Mouse (Mus musculus) v-Abl transformed pro-B cells (cell line): Measurements from ENCODE around the gene Col4a1.

Experiments
- in situ Hi-C, 2 experiments: fragments of 400-800 bp; cut with MboI; formaldehyde crosslinking; loops; one replicate each; pipeline ENCODE4 v1.15.1; 2025; ENCODE audit not compliant: unreplicated experiment in 2 of 2

The Col4a1 gene

GRCm38 (mm10) chr8:11273506-11274158, 39.0 kb downstream of the Col4a1 start:
- in situ Hi-C loops = loop anchor here in 1 of 2 experiments (25.0 kb wide), 2 partner anchors 314 to 439 kb away; partner anchors contain the start of gene 1700016D06Rik

GRCm38 (mm10) chr8:11272205-11272604, 40.4 kb downstream of the Col4a1 start:
- in situ Hi-C loops = loop anchor here in 1 of 2 experiments (25.0 kb wide), 2 partner anchors 315 to 440 kb away; partner anchors contain the start of gene 1700016D06Rik

GRCm38 (mm10) chr8:11270826-11271225, 41.8 kb downstream of the Col4a1 start:
- in situ Hi-C loops = loop anchor here in 1 of 2 experiments (25.0 kb wide), 2 partner anchors 316 to 441 kb away; partner anchors contain the start of gene 1700016D06Rik

GRCm38 (mm10) chr8:11268753-11269152, 43.9 kb downstream of the Col4a1 start:
- in situ Hi-C loops = loop anchor here in 1 of 2 experiments (25.0 kb wide), 2 partner anchors 319 to 444 kb away; partner anchors contain the start of gene 1700016D06Rik

GRCm38 (mm10) chr8:11266471-11266870, 46.2 kb downstream of the Col4a1 start:
- in situ Hi-C loops = loop anchor here in 1 of 2 experiments (25.0 kb wide), 2 partner anchors 321 to 446 kb away; partner anchors contain the start of gene 1700016D06Rik

GRCm38 (mm10) chr8:11265971-11266370, 46.7 kb downstream of the Col4a1 start:
- in situ Hi-C loops = loop anchor here in 1 of 2 experiments (25.0 kb wide), 2 partner anchors 321 to 446 kb away; partner anchors contain the start of gene 1700016D06Rik

- in situ Hi-C loops = loop anchor here in 1 of 2 experiments (25.0 kb wide), 2 partner anchors 323 to 448 kb away; partner anchors contain the start of gene 1700016D06Rik
Measured at GRCm38 (mm10) chr8:11263848-11264247, 48.8 kb downstream of the Col4a1 start.

- in situ Hi-C loops = loop anchor here in 1 of 2 experiments (25.0 kb wide), 2 partner anchors 325 to 450 kb away; partner anchors contain the start of gene 1700016D06Rik
Measured at GRCm38 (mm10) chr8:11262031-11262735, 50.4 kb downstream of the Col4a1 start.

- in situ Hi-C loops = loop anchor here (5.0 to 25.0 kb wide), 4 partner anchors 132 to 452 kb away; partner anchors contain the start of gene 1700016D06Rik (in 2 of the 2)
Measured at GRCm38 (mm10) chr8:11259832-11260615, 52.6 kb downstream of the Col4a1 start.

- in situ Hi-C loops = loop anchor here (5.0 to 25.0 kb wide), 4 partner anchors 134 to 454 kb away; partner anchors contain the start of gene 1700016D06Rik (in 2 of the 2)
Measured at GRCm38 (mm10) chr8:11258517-11259136, 54.0 kb downstream of the Col4a1 start.

- in situ Hi-C loops = loop anchor here (5.0 to 25.0 kb wide), 4 partner anchors 135 to 455 kb away; partner anchors contain the start of gene 1700016D06Rik (in 2 of the 2)
Measured at GRCm38 (mm10) chr8:11257079-11258017, 55.3 kb downstream of the Col4a1 start.

- in situ Hi-C loops = loop anchor here (5.0 to 25.0 kb wide), 4 partner anchors 136 to 456 kb away; partner anchors contain the start of gene 1700016D06Rik (in 2 of the 2)
Measured at GRCm38 (mm10) chr8:11256405-11256804, 56.2 kb downstream of the Col4a1 start.

- in situ Hi-C loops = loop anchor here (5.0 to 25.0 kb wide), 4 partner anchors 137 to 457 kb away; partner anchors contain the start of gene 1700016D06Rik (in 2 of the 2)
Measured at GRCm38 (mm10) chr8:11255680-11256079, 56.9 kb downstream of the Col4a1 start.

GRCm38 (mm10) chr8:11254914-11255530, 57.6 kb downstream of the Col4a1 start:
- in situ Hi-C loops = loop anchor here (5.0 to 25.0 kb wide), 4 partner anchors 137 to 457 kb away; partner anchors contain the start of gene 1700016D06Rik (in 2 of the 2)

- in situ Hi-C loops = loop anchor here (10.0 to 25.0 kb wide), 3 partner anchors 333 to 458 kb away; partner anchors contain the start of gene 1700016D06Rik (in 2 of the 2)
Measured at GRCm38 (mm10) chr8:11254510-11254909, 58.1 kb downstream of the Col4a1 start.

GRCm38 (mm10) chr8:11253556-11253955, 59.1 kb downstream of the Col4a1 start:
- in situ Hi-C loops = loop anchor here (10.0 to 25.0 kb wide), 3 partner anchors 334 to 459 kb away; partner anchors contain the start of gene 1700016D06Rik (in 2 of the 2)

- in situ Hi-C loops = loop anchor here (10.0 to 25.0 kb wide), 3 partner anchors 334 to 459 kb away; partner anchors contain the start of gene 1700016D06Rik (in 2 of the 2)
Measured at GRCm38 (mm10) chr8:11253041-11253440, 59.6 kb downstream of the Col4a1 start.
